Mouse (Mus musculus): ENCODE measurements around the gene Wdr81. TPM values are rescaled to one million over a fixed set of nuclear protein-coding genes. Genes with fewer than 3 reads are reported as not detected.
"Not testable (repeated sequence)": the region's sequence is repeated elsewhere in the genome, so short reads cannot be mapped to it uniquely, and the experiment has no call there.

Wdr81 gene
- total RNA-seq, 1 experiment from 2014 or later, result 8.4 TPM

GRCm38 (mm10) chr11:75461743-75462252 is 7.3 kb upstream of the Wdr81 start:
- no peak for ATAC-seq (replicated peaks; ENCODE audit: low read depth, poor library complexity, severe bottlenecking)

GRCm38 (mm10) chr11:75460844-75461742 is 6.6 kb upstream of the Wdr81 start, which contains the start of gene Tlcd2:
Gene Tlcd2, plus strand, starts transcription at chr11:75461715.
- ATAC-seq (replicated peaks; ENCODE audit: low read depth, poor library complexity, severe bottlenecking), result peak; percentile 77

GRCm38 (mm10) chr11:75460103-75460843 is 5.8 kb upstream of the Wdr81 start:
- peak; percentile 51 for ATAC-seq (replicated peaks; ENCODE audit: low read depth, poor library complexity, severe bottlenecking)

GRCm38 (mm10) chr11:75459751-75460102 is 5.2 kb upstream of the Wdr81 start:
- ATAC-seq (replicated peaks; ENCODE audit: low read depth, poor library complexity, severe bottlenecking), result no peak

DNA sequence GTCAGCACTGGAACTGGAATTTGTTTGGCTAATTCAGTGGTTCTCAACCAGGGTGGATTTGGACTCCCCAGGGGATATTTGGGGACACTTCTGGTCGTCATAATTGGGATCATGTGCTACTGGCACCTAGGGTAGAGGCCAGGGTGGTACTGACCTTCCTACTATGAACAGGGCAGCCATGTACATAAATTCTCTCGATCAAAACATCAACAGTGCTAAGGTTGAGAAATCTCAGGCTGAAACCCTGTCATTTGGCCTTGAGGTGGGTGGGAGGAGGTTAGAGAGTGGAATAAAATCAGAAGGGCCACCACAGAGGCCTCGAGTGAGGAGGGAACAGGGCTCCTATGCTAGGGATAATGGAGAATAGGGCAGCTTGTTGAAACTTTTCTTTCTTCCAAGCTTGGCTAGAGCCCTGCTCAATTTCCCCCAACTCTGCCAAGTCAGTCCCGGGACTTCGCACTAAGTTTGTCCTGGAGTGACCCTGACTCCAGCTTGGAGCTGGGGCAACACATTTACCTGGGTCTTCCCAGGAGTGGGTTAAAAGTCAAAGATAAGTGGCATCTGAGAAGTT is 4.7 kb upstream of the Wdr81 start:
- no peak for ATAC-seq (replicated peaks; ENCODE audit: low read depth, poor library complexity, severe bottlenecking)

DNA sequence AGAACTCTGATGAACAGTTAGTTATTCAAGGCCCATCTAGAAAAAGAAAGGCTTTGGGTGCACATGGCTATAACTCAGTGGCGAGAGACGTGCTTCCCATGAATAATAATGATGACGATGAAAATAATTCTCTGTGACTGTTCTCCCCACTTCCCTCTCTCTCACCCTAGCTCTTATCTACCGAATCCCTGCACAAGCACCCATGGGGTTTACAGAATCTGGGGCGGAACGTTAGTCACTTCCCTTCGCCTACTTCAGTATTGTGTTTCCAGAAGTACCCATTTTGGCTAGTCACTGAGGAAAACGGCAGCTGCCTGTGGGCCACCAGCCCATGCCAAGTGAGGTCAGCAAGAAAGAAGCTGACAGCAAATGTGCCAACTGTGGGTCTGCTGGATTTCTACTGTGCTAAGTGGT is 4.1 kb upstream of the Wdr81 start:
- peak; percentile 6; the same call in 1 of the 2 replicates for ATAC-seq (replicated peaks; ENCODE audit: low read depth, poor library complexity, severe bottlenecking)

DNA sequence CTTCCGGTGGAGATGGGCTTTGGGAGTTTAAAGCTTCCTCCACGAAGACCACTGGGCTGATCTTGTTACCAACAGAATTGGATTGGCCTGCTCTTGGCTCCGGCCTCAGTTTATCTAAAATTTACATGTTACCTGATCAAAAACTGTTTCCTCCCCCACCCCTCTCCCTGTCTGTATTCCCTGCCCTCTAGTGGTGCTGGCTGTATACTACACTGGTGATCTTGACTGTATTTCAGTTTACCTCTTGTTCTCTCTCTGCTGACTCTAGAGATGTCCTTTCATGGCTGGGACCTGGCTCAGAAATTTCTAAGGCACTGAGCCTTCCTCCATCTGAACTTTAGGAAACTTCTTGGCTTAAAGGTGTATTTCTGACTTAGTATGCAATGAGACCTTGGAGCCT is 3.7 kb upstream of the Wdr81 start:
- ATAC-seq (replicated peaks; ENCODE audit: low read depth, poor library complexity, severe bottlenecking), result no peak

DNA sequence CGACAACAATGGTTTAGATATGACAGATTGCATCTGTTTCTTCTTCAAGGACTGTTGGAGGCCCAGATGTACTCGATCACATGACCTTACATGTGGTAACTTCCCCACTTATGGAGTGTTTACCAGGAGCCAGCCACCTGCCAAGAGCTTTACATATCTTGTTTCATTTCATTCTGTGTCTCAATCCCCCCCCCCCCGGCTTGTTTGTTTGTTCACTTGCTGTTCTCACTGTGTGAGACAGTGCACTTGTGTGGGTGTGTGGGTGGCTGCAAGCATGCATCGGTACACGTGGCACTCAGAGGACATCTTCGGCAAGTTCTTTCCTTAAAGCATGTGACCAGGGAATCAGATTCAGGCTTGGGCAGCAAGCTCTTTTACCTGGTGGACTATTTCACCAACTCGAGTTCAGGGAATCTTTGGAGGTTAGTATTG is 1.9 kb upstream of the Wdr81 start:
- ATAC-seq (replicated peaks; ENCODE audit: low read depth, poor library complexity, severe bottlenecking), result no peak

DNA sequence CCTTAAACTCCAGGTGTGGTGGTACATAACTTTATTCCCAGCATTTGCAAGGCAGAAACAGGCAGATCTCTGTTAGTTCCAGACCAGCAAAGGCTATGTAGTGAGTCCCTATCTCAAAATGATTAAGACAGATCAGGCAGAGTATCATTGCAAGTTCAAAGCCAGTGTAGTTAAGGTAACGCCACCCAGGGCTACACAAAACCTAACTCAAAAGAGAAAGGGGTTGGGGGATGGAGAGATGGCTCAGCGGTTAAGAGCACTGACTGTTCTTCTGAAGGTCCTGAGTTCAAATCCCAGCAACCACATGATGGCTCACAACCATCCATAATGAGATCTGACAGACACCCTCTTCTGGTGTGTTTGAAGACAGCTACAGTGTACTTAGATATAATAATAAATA is 1.5 kb upstream of the Wdr81 start:
- ATAC-seq (replicated peaks; ENCODE audit: low read depth, poor library complexity, severe bottlenecking), result not testable (repeated sequence)

DNA sequence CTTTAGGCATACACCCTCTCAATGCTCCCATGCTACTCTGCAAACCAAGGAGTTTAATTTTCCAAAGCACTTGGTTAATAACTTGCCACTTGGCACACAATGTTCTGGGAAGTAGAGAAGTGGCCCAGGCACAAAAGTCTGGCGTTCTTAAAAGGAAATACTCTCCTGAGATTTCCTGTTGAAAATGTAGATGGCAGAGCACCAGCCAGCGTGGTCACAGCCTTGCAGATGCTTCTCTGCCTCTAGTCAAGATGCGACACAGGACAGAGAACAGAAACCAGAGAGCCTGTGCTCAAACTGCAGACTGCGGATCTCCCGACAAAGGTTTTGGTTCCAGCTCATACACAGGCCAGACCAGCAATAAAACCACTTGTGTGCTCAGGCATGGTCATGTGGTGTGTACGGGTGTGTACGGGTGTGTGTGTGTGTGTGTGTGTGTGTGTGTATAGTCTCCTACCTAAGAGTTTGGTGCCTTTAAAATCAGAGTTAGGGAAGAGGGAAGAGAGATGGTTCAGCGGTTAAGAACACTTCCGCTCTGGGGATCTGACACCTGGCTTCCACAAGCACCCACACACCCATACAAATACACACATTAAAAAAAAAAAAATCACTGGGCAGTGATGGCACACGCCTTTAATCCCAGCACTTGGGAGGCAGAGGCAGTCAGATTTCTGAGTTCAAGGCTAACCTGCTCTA is 672 bp upstream of the Wdr81 start:
- no peak; the same call in 1 of the 2 replicates for ATAC-seq (replicated peaks; ENCODE audit: low read depth, poor library complexity, severe bottlenecking)

DNA sequence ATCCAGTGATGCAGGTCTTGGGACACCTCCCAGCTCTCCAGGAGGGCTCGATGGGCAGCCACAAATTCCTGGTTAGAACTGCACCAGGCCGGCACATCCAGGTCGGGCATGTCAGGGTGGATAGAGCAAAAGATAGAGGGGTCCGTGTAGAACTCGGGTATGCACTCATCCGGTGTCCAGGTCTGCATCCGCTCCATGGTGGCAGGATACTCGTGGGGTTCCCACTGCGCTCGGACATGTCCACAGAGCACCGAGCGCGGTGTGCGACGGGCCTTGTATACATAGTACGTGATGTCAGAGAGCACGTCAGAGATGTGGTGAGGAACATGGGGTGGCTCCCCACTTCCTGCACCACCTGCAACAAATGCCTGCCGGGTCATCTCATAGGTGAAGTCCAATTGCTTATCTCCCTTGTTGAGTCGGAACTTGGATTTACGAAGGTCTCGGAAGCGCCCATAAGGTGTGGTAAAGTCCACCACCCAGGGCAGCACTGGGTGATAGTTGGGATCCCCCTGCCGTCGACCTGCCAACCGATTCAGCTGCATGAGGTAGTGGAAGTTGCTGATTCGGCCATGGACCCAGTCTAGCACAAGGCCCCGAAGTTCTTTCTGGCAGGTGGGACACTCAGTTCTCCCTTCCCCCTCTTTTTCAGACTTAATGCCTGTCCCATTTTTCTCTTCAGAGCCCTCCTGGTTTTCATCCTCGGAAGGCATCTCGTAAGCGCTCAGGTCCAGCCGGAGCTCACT is 1.5 kb downstream of the Wdr81 start:
- no peak for ATAC-seq (replicated peaks; ENCODE audit: low read depth, poor library complexity, severe bottlenecking)

- no peak for ATAC-seq (replicated peaks; ENCODE audit: low read depth, poor library complexity, severe bottlenecking)
These were observed 2.4 kb downstream of the Wdr81 start for GRCm38 (mm10) chr11:75452081-75452480.

GRCm38 (mm10) chr11:75450936-75451335 is 3.6 kb downstream of the Wdr81 start:
- no peak for ATAC-seq (replicated peaks; ENCODE audit: low read depth, poor library complexity, severe bottlenecking)

- no peak; the same call in 1 of the 2 replicates for ATAC-seq (replicated peaks; ENCODE audit: low read depth, poor library complexity, severe bottlenecking)
These were observed 4.1 kb downstream of the Wdr81 start for GRCm38 (mm10) chr11:75450304-75450908.

DNA sequence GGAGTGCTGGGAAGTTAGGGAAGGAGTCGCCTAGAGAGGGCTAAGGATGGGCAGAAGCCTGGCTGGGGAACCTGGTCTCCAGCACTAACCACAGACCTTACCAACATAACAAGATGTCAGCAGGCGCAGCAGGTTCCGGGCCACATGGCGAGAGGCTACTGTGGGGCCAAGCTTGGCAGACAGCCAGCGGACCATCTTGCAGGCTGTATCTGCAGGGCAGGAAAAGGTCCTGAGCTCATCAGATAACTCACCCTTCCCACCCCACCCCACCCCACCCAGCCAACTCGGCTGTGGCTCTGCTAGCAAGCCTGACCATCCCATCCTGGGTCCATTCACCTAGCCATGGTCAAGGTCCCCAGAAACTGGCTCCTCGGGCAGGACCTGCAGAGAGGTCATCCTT is 4.8 kb downstream of the Wdr81 start:
- ATAC-seq (replicated peaks; ENCODE audit: low read depth, poor library complexity, severe bottlenecking), result peak; percentile 13; the same call in 1 of the 2 replicates

DNA sequence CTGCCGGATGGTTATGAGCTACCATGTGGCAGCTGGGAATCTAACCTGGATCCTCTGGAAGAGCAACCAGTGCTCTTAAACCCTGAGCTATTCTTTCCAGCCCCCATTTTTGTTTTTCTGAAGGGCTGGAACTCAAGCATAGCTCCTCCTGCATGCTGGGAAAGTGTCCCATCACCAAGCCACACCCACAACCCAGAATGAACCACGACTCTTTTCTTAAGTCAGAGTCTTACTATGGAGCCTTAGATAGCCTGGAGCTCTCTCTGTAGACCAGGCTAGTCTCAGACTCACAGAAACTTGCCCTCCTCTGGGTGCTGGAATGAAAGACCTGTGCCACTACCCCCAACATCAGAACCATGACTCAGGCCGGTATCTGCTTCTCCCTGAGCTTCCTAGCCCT is 5.9 kb downstream of the Wdr81 start:
- ATAC-seq (replicated peaks; ENCODE audit: low read depth, poor library complexity, severe bottlenecking), result no peak

- ATAC-seq (replicated peaks; ENCODE audit: low read depth, poor library complexity, severe bottlenecking), result no peak
These were observed 10.8 kb downstream of the Wdr81 start for GRCm38 (mm10) chr11:75443711-75444110.

DNA sequence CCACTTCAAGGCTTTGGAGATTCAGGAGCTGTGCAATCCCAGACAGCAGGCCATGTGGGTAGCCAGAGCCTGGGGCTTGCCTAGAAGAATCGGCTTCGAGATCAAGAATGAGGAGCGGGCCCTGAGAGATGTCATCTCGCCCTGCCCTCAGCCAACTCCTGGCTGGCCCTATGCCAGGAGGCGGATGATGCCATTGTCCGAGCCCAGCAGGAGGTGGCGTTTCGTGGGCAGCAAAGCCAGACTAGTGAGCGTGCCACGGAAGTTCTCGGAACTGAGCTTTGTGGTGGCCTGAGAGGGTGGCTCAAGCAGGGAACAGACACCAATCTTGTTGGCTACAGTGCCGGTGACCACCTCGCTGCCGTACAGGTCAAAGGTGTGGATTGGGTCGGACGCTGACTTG is 12.9 kb downstream of the Wdr81 start:
- ATAC-seq (replicated peaks; ENCODE audit: low read depth, poor library complexity, severe bottlenecking), result no peak

DNA sequence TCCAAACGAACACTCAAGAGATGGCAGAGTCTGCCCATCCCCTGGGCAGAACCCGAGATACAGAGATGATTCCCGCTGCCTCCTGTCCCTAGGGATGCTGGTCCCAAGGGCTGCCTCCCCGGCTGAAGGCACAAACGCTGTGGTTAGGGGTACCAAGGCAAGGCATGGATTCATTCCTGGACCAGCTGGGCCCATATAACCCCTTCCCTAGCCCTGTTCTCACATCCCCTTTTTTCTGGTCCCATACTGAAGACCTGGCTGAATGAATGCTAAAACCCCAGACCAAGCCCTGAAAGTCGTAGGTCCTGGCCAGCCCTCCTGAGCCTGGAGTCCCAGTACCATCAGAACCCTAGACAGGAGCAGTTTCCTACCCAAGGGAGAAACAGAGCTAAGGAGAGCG is 13.5 kb downstream of the Wdr81 start:
- ATAC-seq (replicated peaks; ENCODE audit: low read depth, poor library complexity, severe bottlenecking), result no peak
